Mouse (Mus musculus) embryonic fibroblast, embryonic 13.5 days (primary cell): Measurements from ENCODE around the gene Ubc. TPM values are rescaled to one million over a fixed set of nuclear protein-coding genes. Genes with fewer than 3 reads are reported as not detected.

ENCODE experiments used
- H3K27ac ChIP-seq: 2 replicates; pipeline ENCODE4 v1.5.1; 2012; ENCODE audit warnings: low read length, control low read depth, inconsistent platforms; ENCODE audit not compliant: insufficient read depth
- H3K4me1 ChIP-seq: 2 replicates; pipeline ENCODE4 v1.6.1; 2011; ENCODE audit warnings: low read length; ENCODE audit not compliant: control insufficient read depth, insufficient read depth
- H3K4me3 ChIP-seq: 2 replicates; pipeline ENCODE4 v1.5.1; 2011; ENCODE audit warnings: mild to moderate bottlenecking, control low read depth, low read length; ENCODE audit not compliant: insufficient read depth
- CTCF ChIP-seq: IDR thresholded peaks from 2 replicates; pipeline ENCODE4 v1.5.1; 2011; ENCODE audit warnings: mild to moderate bottlenecking, control low read depth, low read length, moderate library complexity, borderline replicate concordance; ENCODE audit not compliant: insufficient read depth
- POLR2A ChIP-seq: IDR thresholded peaks from 2 replicates; pipeline ENCODE4 v1.6.1; 2011; ENCODE audit warnings: low read depth, mild to moderate bottlenecking, control low read depth, low read length, moderate library complexity
- polyA plus RNA-seq: library from polyadenylated mRNA; stranded (reverse); fragments of >200 nt; gene quantifications from 2 replicates; pipeline ENCODE4 v1.2.4, GENCODE M21; 2011; ENCODE audit warnings: low read depth; ENCODE audit not compliant: missing spikeins, insufficient read length

Ubc gene
- polyA plus RNA-seq, 1 experiment = 543 TPM

DNA sequence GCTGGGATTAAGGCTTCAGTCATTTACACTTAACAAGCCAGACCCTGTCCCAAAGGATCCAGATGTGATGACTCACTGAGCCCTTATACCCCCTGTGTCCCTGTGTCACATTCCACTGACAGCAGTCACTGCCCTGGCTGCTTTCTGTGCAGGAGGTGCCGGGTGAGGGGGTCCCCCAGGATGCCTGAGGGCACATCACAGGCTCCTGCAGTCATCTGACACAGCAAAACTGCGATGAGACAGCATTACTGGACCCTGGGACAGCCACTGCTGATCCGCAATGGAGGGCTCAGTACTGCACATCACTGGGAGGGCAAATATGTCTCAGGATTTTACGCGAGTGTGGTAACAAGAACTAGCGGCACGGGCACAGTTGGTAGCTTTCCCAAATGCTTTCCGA lies 38.9 kb downstream of the Ubc start:
- TF ChIP-seq POLR2A = no peak
- no peak for TF ChIP-seq CTCF
- H3K27ac ChIP-seq = peak overlapping the region; percentile 14; the same call in 1 of the 2 replicates
- H3K4me3 ChIP-seq = no peak overlapping the region
- no peaks in the 10 kb centered on the region for H3K4me1 ChIP-seq

DNA sequence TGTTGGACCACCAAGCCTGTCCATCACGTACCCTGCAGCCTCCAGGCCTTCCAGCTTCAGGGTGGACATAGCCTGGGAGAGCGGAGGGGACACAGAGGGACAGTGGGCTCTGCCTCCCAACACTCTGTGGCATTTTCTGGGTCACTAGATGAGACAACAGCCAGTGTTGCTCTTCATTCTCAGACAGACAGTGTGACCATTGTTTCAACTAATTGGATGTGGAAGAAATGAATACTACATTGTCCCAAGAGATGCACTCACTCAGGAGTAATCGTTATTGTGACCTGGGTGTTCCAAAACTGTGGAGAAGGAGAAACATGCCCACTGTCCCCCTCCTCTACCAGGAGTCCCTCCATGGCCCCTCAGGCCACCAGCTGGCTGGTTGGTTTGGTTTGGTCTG lies 40.6 kb downstream of the Ubc start:
- TF ChIP-seq CTCF (no peak), POLR2A (no peak)
- Histone ChIP-seq H3K27ac (no peak overlapping the region), H3K4me1 (no peaks in the 10 kb centered on the region), H3K4me3 (no peak overlapping the region)

DNA sequence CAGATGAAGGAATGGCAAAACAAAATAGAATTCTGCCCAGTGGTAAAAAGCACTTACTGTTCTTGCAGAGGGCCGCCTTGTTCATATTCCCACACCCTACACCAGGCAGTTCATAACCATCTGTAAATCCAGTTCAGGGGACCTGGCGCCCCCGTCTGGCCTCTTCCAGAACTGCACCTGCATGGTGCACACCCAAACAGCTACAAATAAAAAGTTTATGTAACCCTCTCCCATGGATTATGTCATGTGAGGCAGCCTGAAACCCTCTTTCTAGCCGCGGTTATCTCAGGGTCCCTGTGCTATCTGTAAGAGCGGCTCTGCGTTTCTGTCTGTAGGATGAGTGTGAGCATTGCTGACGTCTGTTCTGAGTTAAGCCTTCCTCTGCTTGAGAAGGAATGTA lies 41.5 kb downstream of the Ubc start:
- Histone ChIP-seq H3K4me3 (no peak overlapping the region), H3K27ac (no peak overlapping the region), H3K4me1 (no peaks in the 10 kb centered on the region)
- TF ChIP-seq CTCF = no peak
- TF ChIP-seq POLR2A = no peak

DNA sequence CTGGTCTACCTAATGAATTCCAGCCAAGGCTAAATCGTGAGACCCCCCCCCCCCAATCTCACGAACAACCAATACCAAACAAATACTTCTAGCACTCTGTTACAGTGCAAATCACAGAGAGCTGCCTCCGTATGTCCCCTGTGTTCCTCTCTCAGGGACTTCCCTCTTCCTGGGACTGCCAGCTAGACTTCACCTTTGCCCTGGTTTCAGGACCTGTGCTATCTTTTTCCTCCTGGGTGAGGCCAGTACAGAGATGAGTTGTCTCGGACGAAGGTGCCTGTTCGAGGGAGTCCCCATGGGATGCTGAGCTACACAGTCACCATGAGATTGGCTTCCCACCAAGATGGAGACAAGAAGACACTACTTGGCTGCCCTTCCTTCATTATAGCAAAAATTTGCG lies 41.9 kb downstream of the Ubc start:
- Histone ChIP-seq H3K27ac (no peak overlapping the region), H3K4me3 (no peak overlapping the region), H3K4me1 (no peaks in the 10 kb centered on the region)
- TF ChIP-seq CTCF (no peak), POLR2A (no peak)

DNA sequence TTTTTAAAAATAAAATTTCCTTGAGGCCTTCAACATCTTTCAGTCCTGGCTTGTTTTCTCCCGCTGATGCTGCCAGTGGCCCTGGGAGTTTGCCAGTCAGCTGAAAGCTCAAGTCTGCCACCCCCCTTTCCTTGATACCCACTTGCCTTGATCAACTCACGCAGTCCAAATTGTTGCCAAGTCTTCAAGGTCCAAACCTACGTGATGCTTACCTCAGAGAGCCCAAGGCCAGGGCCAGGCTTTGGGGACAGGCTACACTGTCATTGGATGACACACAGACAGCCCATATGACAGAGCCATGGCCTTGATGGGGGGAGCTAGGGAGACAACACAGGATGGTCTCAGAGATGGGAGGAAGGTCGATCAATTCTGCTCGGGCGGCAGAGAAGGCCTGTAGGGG lies 45.7 kb downstream of the Ubc start:
- TF ChIP-seq POLR2A (no peak), CTCF (no peak)
- Histone ChIP-seq H3K4me3 (no peak overlapping the region), H3K4me1 (no peaks in the 10 kb centered on the region), H3K27ac (no peak overlapping the region)

DNA sequence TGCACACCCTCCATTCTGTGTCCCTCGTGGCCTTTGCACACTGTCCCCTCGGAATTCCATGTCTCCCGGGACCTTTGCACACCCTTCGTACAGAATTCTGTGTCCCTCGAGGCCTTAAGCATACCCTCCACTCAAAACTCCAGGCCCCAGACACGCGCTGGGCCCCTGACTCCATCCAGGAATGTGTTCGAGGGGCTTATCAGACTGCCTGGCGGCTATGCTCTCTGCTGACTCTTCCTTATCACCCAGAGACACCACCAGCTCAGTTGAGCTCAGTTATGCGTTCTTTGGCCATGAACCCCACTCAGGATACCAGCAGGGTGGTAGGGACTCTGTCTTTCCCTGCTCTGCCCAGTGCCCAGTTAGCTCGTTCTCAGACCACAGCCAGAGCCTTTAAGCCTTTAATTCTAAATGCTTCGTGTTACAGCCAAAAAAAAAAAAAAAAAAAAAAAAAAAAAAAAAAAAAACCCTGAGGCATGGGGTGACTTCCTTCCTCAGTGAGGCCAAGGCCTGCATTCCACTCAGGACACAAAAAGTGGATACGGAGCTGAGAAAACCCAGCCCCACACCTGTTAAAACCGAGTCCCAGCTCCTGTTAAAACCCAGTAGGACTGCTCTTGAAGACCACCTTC lies 48.4 kb downstream of the Ubc start:
- H3K27ac ChIP-seq = no peak overlapping the region
- TF ChIP-seq POLR2A (no peak), CTCF (no peak)
- H3K4me1 ChIP-seq = no peaks in the 10 kb centered on the region
- H3K4me3 ChIP-seq = no peak overlapping the region

DNA sequence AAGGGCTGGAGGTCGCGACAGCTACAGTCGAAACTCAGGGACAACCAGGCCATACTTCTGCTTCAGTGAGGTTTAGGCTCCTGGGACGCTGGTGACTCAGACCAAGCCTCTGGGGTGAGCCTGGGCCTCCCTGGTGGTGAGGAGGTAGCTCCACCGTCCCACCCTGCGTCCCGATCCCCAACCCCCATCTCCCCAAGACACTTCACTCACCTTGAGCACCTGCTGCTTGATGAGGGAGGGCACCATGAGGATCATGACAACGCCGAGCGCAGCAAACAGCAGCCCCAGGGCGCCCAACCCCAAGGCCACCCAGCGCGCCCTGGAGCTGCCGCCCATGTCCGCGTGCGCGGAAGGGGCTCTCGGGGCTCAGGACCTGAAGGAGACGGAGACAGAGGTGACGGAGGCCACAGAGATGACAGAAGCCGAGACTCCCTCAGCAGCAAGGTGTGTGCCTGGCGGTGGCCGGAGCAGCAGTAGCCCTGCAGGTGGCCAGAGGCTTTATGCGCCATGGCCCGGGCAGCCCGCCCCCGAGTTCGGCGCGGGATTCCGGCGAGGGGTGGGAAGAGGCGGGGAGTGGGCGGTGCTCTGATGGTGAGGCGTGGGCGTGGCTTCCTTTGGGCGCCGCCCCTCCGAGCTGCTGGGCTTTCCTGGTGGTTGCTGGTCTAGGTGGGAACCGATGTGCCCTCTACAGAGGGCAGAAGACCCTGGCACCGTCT lies 49.3 kb downstream of the Ubc start, which contains the start of gene Scarb1:
TSS of gene Scarb1 (minus strand) at position 548 of the 716 bp plus-strand sequence.
- Histone ChIP-seq H3K27ac (peak within 1 kb of the TSS; percentile 1; the same call in 1 of the 2 replicates), H3K4me1 (no peaks in the 10 kb centered on the region), H3K4me3 (peak within 1 kb of the TSS; percentile 66)
- TF ChIP-seq POLR2A (peak; percentile 94), CTCF (no peak)

DNA sequence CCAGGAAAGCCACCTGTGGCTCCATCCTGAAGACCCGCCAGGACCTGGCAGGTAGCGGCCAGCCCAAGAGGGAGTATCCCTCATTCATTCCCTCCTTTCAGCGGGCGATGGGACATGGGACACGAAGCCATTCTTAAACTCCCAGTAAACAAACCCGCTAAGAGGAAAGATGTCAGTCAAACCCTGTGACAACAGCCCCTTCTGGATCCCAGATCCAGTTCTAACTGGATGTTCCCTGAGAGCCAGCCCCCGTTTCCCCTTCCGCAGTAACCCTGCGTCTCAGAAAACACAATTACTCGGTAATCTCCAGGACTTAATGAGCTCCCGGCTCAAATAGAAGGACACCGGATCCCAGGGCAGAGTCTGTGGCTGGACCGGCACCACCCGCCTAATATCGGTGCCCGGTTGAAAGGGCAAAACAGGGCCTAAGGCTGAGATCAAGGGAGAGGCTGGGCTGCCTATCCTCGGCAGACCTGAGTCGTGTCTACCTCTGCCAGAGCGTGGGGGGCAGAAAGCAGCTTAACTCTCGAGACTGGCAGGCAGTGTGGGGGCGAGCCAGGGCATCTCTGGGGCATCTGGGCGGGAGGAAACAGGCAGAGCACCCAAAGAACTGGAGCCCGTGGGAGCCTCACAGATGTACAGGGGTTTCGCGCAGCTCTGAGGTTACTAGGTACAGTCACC lies 50.0 kb downstream of the Ubc start:
- peak overlapping the region; percentile 66 for H3K4me3 ChIP-seq
- no peak for TF ChIP-seq CTCF
- no peak for TF ChIP-seq POLR2A
- H3K27ac ChIP-seq = peak overlapping the region; percentile 60
- H3K4me1 ChIP-seq = no peaks in the 10 kb centered on the region

DNA sequence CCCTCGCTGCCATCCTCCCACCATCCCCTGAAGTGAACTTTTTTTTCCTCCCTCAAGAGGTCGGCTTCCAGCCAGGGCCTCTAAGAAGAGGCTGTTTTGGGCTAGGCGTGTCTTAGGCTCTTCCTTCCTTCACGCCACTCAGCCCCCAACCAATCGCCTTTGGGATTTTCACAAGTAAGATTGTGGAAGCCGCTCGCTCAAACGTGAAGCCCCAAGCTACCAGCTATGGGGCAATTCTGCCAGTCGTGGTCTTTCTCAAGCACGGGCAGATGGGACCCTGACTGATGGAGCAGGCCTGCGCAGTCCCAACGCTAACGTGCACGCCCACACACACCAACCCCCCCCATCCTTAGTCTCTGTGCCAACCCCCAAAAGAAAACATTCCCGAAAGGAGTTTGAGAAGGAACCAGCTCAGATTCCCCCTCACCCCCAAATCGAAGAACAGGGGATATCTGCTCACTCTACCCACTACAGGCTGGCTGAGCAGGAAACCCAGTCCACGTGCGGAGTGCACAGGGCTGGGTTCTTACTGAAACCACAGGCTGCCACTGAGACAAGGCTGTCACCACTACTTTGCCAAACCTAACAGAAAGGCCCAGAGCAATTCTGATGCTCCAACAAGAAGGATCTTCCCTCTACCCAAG lies 50.8 kb downstream of the Ubc start:
- peak overlapping the region; percentile 66 for H3K4me3 ChIP-seq
- TF ChIP-seq POLR2A (peak; percentile 53), CTCF (no peak)
- H3K27ac ChIP-seq = peak overlapping the region; percentile 60
- H3K4me1 ChIP-seq = no peaks in the 10 kb centered on the region

DNA sequence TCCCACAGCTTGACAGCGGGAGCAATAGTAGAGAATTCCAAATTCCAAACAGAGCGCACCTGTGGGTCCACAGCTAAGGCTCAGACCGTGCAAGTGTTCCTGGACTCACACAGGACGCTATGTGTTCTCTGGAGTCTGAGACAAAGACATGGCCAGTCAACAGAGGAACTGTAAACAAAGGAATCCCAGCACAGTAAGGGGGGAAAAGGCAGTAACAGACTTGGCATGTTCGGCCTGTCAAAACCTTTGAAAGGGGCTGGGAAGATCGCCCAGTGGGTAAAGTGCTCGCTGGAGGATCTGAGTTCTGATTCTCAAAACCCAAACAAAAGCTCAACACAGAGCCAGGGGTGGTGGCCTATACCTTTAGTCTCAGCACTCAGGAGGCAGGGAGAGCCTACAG lies 52.5 kb downstream of the Ubc start:
- H3K4me3 ChIP-seq = no peak overlapping the region
- no peak overlapping the region for H3K27ac ChIP-seq
- TF ChIP-seq CTCF (no peak), POLR2A (no peak)
- H3K4me1 ChIP-seq = peaks cover 1% of the 10 kb centered on the region
